In the genomic region with DNA sequence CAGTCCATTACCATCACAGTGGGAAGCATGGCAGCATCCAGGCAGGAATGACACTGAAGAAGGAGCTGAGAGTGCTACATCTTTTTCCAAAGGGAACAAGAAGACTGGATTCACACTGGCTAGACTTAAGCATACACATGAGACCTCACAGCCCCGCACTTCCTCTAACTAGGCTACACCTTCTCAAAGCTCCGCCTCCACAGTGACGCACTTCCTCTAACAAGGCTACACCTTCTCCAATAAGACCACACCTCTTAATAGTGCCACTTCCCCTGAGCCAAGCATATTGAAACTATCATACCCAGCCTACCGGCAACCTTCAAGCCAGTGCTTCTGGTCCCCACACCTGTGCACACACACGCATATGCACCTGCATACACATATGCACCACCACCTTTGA, we compare ENCODE assay signal across 36 mouse cellular contexts. TPM values are rescaled to one million over a fixed set of nuclear protein-coding genes. Genes with fewer than 3 reads are reported as not detected.
DNase-seq lines count a peak whose midpoint lies in the region; ATAC-seq and TF ChIP-seq lines count a peak whose summit lies in the region.
"Had no signal": no experiment of that assay in that cellular context is flagged by ENCODE, and none has a peak within 500 bp of the region (broad histone marks: within the 10 kb centered on the region; RNA-seq: fewer than 3 reads in every experiment).

No protein-coding gene starts in this region.

- peak; percentile 8 for TF ChIP-seq POLR2A in ES-Bruce4 (IDR thresholded peaks at IDR 0.05; ENCODE audit: insufficient read depth, low read length)

- DNase-seq in B cell, adult 2 months = peak; percentile 72 to 76
- peak; percentile 97 for DNase-seq in R1 (ENCODE audit: low read depth, low spot score)
- DNase-seq in right cerebral cortex, postnatal 36 days (ENCODE audit: low spot score in 2 of 2) = no peak
- DNase-seq in right cerebral cortex, postnatal 10 days (ENCODE audit: low spot score in 2 of 2) = no peak
- DNase-seq: adrenal gland, adult 8-10 months; cerebellum, adult 8-10 months; cerebellum, postnatal 36 days; gastrocnemius, postnatal 25 days; heart, adult 18-20 months; heart, postnatal 36 days; kidney, adult 9 months; kidney, postnatal 10 days; layer of hippocampus, adult 9-11 months; retina, postnatal 1 day; right cerebral cortex, postnatal 4 days; thymus, adult 18-20 months; thymus, postnatal 25 days had no signal

- no peaks in the 10 kb centered on the region for H3K36me3 ChIP-seq in ES-Bruce4 (ENCODE audit: control insufficient read depth, insufficient read depth, low read length, poor library complexity, severe bottlenecking)
- no peaks in the 10 kb centered on the region for H3K36me3 ChIP-seq in midbrain, embryonic 16.5 days (ENCODE audit: control insufficient read depth, insufficient read depth, low read length)
- H3K36me3 ChIP-seq: hindbrain, embryonic 12.5 days; limb, embryonic 12.5 days; liver, embryonic 15.5 days; lung, embryonic 15.5 days; midbrain, embryonic 12.5 days; neural tube, embryonic 13.5 days; stomach, embryonic 15.5 days had no signal

- peaks cover 3% of the 10 kb centered on the region for H3K4me1 ChIP-seq in ES-Bruce4 (ENCODE audit: control insufficient read depth, insufficient read depth, low read length)
- H3K4me1 ChIP-seq in midbrain, embryonic 16.5 days (ENCODE audit: control insufficient read depth, insufficient read depth, low read length) = no peaks in the 10 kb centered on the region
- H3K4me1 ChIP-seq: limb, embryonic 12.5 days; liver, embryonic 15.5 days; lung, embryonic 15.5 days; megakaryocyte, embryonic 14.5 days; stomach, embryonic 15.5 days had no signal

- whole genome bisulfite sequencing in midbrain, embryonic 16.5 days = 96% methylated on average over 5 of the region's 5 CpGs

- H3K27me3 ChIP-seq in ES-Bruce4 (ENCODE audit: control insufficient read depth, insufficient read depth, low read length, poor library complexity, severe bottlenecking) = no peaks in the 10 kb centered on the region
- H3K27me3 ChIP-seq in midbrain, embryonic 16.5 days (ENCODE audit: control insufficient read depth, insufficient read depth, low read depth, low read length) = peaks cover 6% of the 10 kb centered on the region; the same call in 1 of the 2 replicates
- H3K27me3 ChIP-seq: lung, embryonic 15.5 days; stomach, embryonic 15.5 days had no signal

- no peak for TF ChIP-seq EP300 in ES-Bruce4 (IDR thresholded peaks at IDR 0.05; ENCODE audit: insufficient read depth, low read depth, low read length)

- H3K4me2 ChIP-seq in midbrain, embryonic 16.5 days (ENCODE audit: low read length) = no peak overlapping the region
- H3K4me2 ChIP-seq: heart, embryonic 11.5 days; hindbrain, embryonic 12.5 days; limb, embryonic 12.5 days; liver, embryonic 15.5 days; lung, embryonic 15.5 days; midbrain, embryonic 12.5 days; neural tube, embryonic 13.5 days; stomach, embryonic 15.5 days had no signal

- H3K9me3 ChIP-seq in ES-Bruce4 (replicated peaks; ENCODE audit: control insufficient read depth, insufficient read depth, low read length, poor library complexity, severe bottlenecking) = peaks cover 4% of the 10 kb centered on the region; the same call in 1 of the 2 replicates
- H3K9me3 ChIP-seq in midbrain, embryonic 16.5 days (replicated peaks; ENCODE audit: control insufficient read depth, low read length, poor library complexity, severe bottlenecking) = no peaks in the 10 kb centered on the region; the same call in 1 of the 2 replicates
- H3K9me3 ChIP-seq: liver, embryonic 15.5 days; lung, embryonic 15.5 days; midbrain, embryonic 12.5 days; stomach, embryonic 15.5 days had no signal

- no peak for TF ChIP-seq CTCF in ES-Bruce4 (IDR thresholded peaks at IDR 0.05; ENCODE audit: low read depth, low read length)

- peak overlapping the region; percentile 57 for H3K4me3 ChIP-seq in ES-Bruce4 (ENCODE audit: low read depth, low read length)
- no peak overlapping the region for H3K4me3 ChIP-seq in midbrain, embryonic 16.5 days (ENCODE audit: low read depth, low read length)
- H3K4me3 ChIP-seq: hindbrain, embryonic 12.5 days; left cerebral cortex, adult 2 months; limb, embryonic 12.5 days; liver, embryonic 15.5 days; lung, embryonic 15.5 days; megakaryocyte, embryonic 14.5 days; midbrain, embryonic 12.5 days; neural tube, embryonic 13.5 days; stomach, embryonic 15.5 days had no signal

- H3K9ac ChIP-seq in ES-Bruce4 (ENCODE audit: low read depth, poor library complexity, severe bottlenecking) = no peak overlapping the region
- H3K9ac ChIP-seq in midbrain, embryonic 16.5 days (ENCODE audit: low read depth, low read length) = no peak overlapping the region
- H3K9ac ChIP-seq: hindbrain, embryonic 12.5 days; limb, embryonic 12.5 days; liver, embryonic 15.5 days; lung, embryonic 15.5 days; midbrain, embryonic 12.5 days; neural tube, embryonic 13.5 days; stomach, embryonic 15.5 days had no signal

- H3K27ac ChIP-seq in ES-Bruce4 (ENCODE audit: insufficient read depth, low read length) = no peak overlapping the region
- H3K27ac ChIP-seq in midbrain, embryonic 16.5 days (ENCODE audit: low read length) = no peak overlapping the region
- H3K27ac ChIP-seq: hindbrain, embryonic 12.5 days; hindbrain, postnatal 0 days; left cerebral cortex, adult 2 months; limb, embryonic 12.5 days; liver, embryonic 15.5 days; lung, embryonic 15.5 days; midbrain, embryonic 12.5 days; neural tube, embryonic 13.5 days; stomach, embryonic 15.5 days had no signal

- peak; percentile 25; the same call in 1 of the 2 replicates for ATAC-seq in neutrophil, adult 5-6 weeks (ENCODE audit: extremely low read depth, insufficient number of reproducible peaks, low FRiP score, poor library complexity, severe bottlenecking)
- no peak for ATAC-seq in midbrain, embryonic 16.5 days
- ATAC-seq: forebrain, embryonic 14.5 days; hindbrain, postnatal 0 days; intestine, embryonic 16.5 days had no signal

RNA-seq across cellular contexts. Expression of a gene that starts 15.7 kb away (rescaled TPM):
- polyA plus RNA-seq in ES-Bruce4 (2011; ENCODE audit: insufficient read depth, insufficient read length, low read depth, missing spikeins) = not detected in 2 replicates
- not detected in 2 replicates for total RNA-seq in neutrophil, adult 5-6 weeks (2017)
- 0.10 and 0.14 TPM in 2 replicates for polyA plus RNA-seq in midbrain, embryonic 16.5 days (2015; fragmentation: Nextera tagmentation; extraction: Ambion mirVana)
- total RNA-seq: adrenal gland, adult 8-10 months; heart, postnatal 36 days; hindbrain, postnatal 0 days; left cerebral cortex, postnatal 25 days; liver, adult 2 months had no signal
- polyA plus RNA-seq: hindbrain, postnatal 0 days; intestine, embryonic 16.5 days; liver, adult 2 months; liver, embryonic 15.5 days; spleen, adult 2 months had no signal

Comparison
In these comparisons a context has a peak if more than half of its experiments do, and no peak if none do; other contexts are left out.
1. DNase-seq: peak in B cell, adult 2 months (2 of 2) and R1 (single experiment); none in right cerebral cortex, postnatal 36 days (0 of 2) and right cerebral cortex, postnatal 10 days (0 of 2).